Mouse (Mus musculus): ENCODE results near the gene Mindy4. TPM values are rescaled to one million over a fixed set of nuclear protein-coding genes. Genes with fewer than 3 reads are reported as not detected.
A peak's percentile ranks its signal among the peaks of the same experiment; 100 is the strongest.

Gene Mindy4
- polyA plus RNA-seq, 1 experiment from 2014 or later, result 9.2 TPM

GRCm38 (mm10) chr6:55313893-55314292 lies 110.7 kb downstream of the Mindy4 start:
- H3K27me3 ChIP-seq (ENCODE audit: control insufficient read depth, insufficient read depth, low read length), result no peaks in the 10 kb centered on the region; the same call in 1 of the 2 replicates
- H3K4me3 ChIP-seq (ENCODE audit: low read depth, low read length), result no peak overlapping the region
- H3K4me2 ChIP-seq, result no peak overlapping the region
- no peaks in the 10 kb centered on the region; the same call in 1 of the 2 replicates for H3K36me3 ChIP-seq (ENCODE audit: control insufficient read depth, insufficient read depth, low read length)
- no peaks in the 10 kb centered on the region for H3K9me3 ChIP-seq (replicated peaks; ENCODE audit: control insufficient read depth, low read length)
- peaks cover 6% of the 10 kb centered on the region for H3K4me1 ChIP-seq (ENCODE audit: control insufficient read depth, insufficient read depth, low read length)
- WGBS (ENCODE audit: insufficient replicate concordance), result 77% methylated on average over 4 of the region's 4 CpGs
- no peak overlapping the region for H3K9ac ChIP-seq (ENCODE audit: low read depth, low read length)
- no peak for ATAC-seq (replicated peaks; ENCODE audit: insufficient number of reproducible peaks, low FRiP score, low TSS enrichment)
- no peak overlapping the region for H3K27ac ChIP-seq (ENCODE audit: low read depth, low read length)

- H3K4me2 ChIP-seq, result no peak overlapping the region
- H3K4me3 ChIP-seq (ENCODE audit: low read depth, low read length), result no peak overlapping the region
- no peak for ATAC-seq (replicated peaks; ENCODE audit: insufficient number of reproducible peaks, low FRiP score, low TSS enrichment)
- H3K36me3 ChIP-seq (ENCODE audit: control insufficient read depth, insufficient read depth, low read length), result no peaks in the 10 kb centered on the region; the same call in 1 of the 2 replicates
- no peaks in the 10 kb centered on the region; the same call in 1 of the 2 replicates for H3K27me3 ChIP-seq (ENCODE audit: control insufficient read depth, insufficient read depth, low read length)
- H3K27ac ChIP-seq (ENCODE audit: low read depth, low read length), result no peak overlapping the region
- peaks cover 6% of the 10 kb centered on the region for H3K4me1 ChIP-seq (ENCODE audit: control insufficient read depth, insufficient read depth, low read length)
- WGBS (ENCODE audit: insufficient replicate concordance), result 84% methylated on average over 8 of the region's 8 CpGs
- no peak overlapping the region for H3K9ac ChIP-seq (ENCODE audit: low read depth, low read length)
- no peaks in the 10 kb centered on the region for H3K9me3 ChIP-seq (replicated peaks; ENCODE audit: control insufficient read depth, low read length)
Observed at GRCm38 (mm10) chr6:55314628-55315027, 111.4 kb downstream of the Mindy4 start.

DNA sequence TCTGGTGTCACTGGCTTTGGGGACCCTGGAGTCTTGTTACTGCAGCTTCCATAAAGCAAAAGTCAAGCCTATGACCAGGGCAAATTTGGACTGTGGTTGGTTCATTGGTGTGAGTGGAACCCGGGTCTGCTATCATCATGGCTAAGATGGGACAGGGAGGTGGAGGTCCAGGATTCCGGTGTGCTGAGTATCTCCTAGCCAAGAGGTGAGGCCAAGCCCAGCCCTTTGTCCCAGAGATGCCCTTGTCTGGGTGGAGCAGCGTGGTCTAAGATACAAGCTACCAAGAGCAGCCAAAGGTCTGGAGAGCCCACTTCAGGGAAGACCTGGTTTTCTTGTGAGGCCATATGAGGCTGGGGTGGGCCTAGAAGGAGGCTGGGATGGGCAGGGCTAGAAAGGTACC lies 115.4 kb downstream of the Mindy4 start:
- Histone ChIP-seq H3K9ac (ENCODE audit: low read depth, low read length) (no peak overlapping the region), H3K4me2 (no peak overlapping the region), H3K4me3 (ENCODE audit: low read depth, low read length) (no peak overlapping the region), H3K9me3 (replicated peaks; ENCODE audit: control insufficient read depth, low read length) (no peaks in the 10 kb centered on the region), H3K27me3 (ENCODE audit: control insufficient read depth, insufficient read depth, low read length) (no peaks in the 10 kb centered on the region; the same call in 1 of the 2 replicates), H3K36me3 (ENCODE audit: control insufficient read depth, insufficient read depth, low read length) (no peaks in the 10 kb centered on the region), H3K4me1 (ENCODE audit: control insufficient read depth, insufficient read depth, low read length) (peaks cover 10% of the 10 kb centered on the region), H3K27ac (ENCODE audit: low read depth, low read length) (no peak overlapping the region)
- ATAC-seq (replicated peaks; ENCODE audit: insufficient number of reproducible peaks, low FRiP score, low TSS enrichment), result no peak
- WGBS (ENCODE audit: insufficient replicate concordance), result 73% methylated on average over 3 of the region's 3 CpGs

DNA sequence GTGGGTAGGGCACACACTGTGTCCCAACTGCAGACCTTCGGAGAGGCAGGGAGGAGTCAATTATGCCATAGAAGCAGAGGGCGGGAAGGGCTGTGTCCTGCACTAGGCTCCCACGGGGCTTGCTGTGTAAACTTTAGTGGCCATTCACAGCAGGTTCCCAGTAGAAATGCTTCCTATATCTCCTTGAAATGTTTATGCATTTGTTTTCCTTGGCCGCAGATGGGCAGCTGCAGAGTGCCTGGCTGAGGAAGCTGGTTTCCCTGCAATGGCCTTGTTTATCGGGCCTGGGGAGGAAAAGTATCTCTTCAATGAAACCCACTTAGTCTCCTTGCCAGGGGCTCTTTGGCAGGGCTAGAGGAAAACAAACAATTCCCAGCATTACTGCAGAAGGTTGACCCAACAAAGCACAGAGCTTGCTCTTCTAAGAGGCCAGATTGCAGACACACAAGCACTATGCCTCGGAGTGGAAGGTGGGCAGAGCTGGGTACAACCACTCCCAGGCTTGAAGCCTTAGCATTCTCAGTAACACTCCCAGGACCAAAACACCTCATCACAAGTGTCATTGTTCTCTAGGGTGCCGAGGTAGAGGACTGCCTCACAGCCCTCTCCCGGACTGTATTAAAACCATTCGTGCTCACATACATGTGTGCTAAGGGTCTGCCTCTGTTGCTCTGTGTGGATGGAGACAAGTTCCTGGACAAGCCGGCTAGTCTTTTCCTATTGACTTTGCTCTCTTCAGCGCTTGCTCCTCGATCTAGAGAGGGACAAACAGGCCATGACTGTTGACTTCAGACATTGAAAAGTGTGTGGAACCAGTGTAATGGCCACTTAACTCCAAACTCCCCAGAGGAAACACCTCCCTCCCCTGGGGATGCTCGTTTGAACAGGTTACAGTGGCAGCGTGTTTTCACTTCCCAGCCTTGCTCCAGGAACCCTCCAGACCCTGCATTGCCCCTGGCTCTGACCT lies 116.7 kb downstream of the Mindy4 start:
- Histone ChIP-seq H3K9ac (ENCODE audit: low read depth, low read length) (no peak overlapping the region), H3K4me3 (ENCODE audit: low read depth, low read length) (no peak overlapping the region), H3K4me2 (no peak overlapping the region), H3K36me3 (ENCODE audit: control insufficient read depth, insufficient read depth, low read length) (no peaks in the 10 kb centered on the region), H3K27ac (ENCODE audit: low read depth, low read length) (peak overlapping the region; percentile 46; the same call in 1 of the 2 replicates), H3K27me3 (ENCODE audit: control insufficient read depth, insufficient read depth, low read length) (no peaks in the 10 kb centered on the region), H3K4me1 (ENCODE audit: control insufficient read depth, insufficient read depth, low read length) (peaks cover 15% of the 10 kb centered on the region), H3K9me3 (replicated peaks; ENCODE audit: control insufficient read depth, low read length) (no peaks in the 10 kb centered on the region)
- WGBS (ENCODE audit: insufficient replicate concordance), result 58% methylated on average over 14 of the region's 14 CpGs
- ATAC-seq (replicated peaks; ENCODE audit: insufficient number of reproducible peaks, low FRiP score, low TSS enrichment), result peak; percentile 58

DNA sequence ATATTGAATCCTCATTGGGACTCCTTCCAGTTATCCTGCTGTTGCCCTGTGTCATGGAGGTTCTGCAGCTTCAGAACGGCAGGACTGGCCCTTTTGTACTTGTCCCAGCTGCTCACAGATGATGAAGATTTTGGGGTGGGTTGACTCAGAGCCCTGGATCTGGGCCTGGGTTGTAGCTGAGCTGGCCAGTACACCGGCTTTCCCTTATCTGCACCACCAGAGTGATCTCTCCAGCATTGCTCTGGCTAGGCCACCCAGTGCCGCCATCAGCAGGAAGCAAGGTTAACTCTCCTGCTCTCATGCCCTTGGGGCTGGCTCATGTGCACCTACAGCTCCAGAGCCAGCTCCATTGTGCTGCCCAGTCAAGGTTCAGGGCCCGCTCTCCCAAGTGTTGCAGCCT lies 117.7 kb downstream of the Mindy4 start:
- WGBS (ENCODE audit: insufficient replicate concordance), result 40% methylated on average over 4 of the region's 4 CpGs
- ATAC-seq (replicated peaks; ENCODE audit: insufficient number of reproducible peaks, low FRiP score, low TSS enrichment), result no peak
- Histone ChIP-seq H3K36me3 (ENCODE audit: control insufficient read depth, insufficient read depth, low read length) (no peaks in the 10 kb centered on the region), H3K9me3 (replicated peaks; ENCODE audit: control insufficient read depth, low read length) (no peaks in the 10 kb centered on the region), H3K27ac (ENCODE audit: low read depth, low read length) (no peak overlapping the region), H3K4me2 (no peak overlapping the region), H3K4me1 (ENCODE audit: control insufficient read depth, insufficient read depth, low read length) (peaks cover 17% of the 10 kb centered on the region), H3K9ac (ENCODE audit: low read depth, low read length) (no peak overlapping the region), H3K4me3 (ENCODE audit: low read depth, low read length) (no peak overlapping the region), H3K27me3 (ENCODE audit: control insufficient read depth, insufficient read depth, low read length) (no peaks in the 10 kb centered on the region)

DNA sequence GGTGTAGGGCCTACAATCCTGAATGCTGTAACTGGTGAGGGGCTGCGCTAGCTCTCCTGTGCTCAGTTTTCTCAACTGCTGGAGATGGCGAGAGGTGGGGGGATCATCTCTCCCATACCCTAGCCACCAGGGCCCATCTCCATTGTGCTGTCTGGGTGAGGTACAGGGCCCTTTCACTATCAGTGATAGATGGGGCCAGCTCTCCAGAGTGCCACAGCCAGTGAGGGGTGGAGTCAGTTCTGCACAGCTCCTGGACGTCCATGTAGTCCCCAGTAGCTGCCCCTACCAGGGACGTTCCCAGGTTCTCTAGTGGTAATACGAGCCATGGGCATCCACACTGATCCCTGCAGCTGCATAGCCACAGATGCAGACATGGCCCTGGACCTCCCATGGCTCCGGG lies 118.3 kb downstream of the Mindy4 start:
- peaks cover 22% of the 10 kb centered on the region for H3K4me1 ChIP-seq (ENCODE audit: control insufficient read depth, insufficient read depth, low read length)
- no peak overlapping the region; the same call in 1 of the 2 replicates for H3K27ac ChIP-seq (ENCODE audit: low read depth, low read length)
- WGBS (ENCODE audit: insufficient replicate concordance), result 45% methylated on average over 6 of the region's 6 CpGs
- no peak overlapping the region for H3K4me3 ChIP-seq (ENCODE audit: low read depth, low read length)
- H3K9ac ChIP-seq (ENCODE audit: low read depth, low read length), result no peak overlapping the region
- no peaks in the 10 kb centered on the region for H3K36me3 ChIP-seq (ENCODE audit: control insufficient read depth, insufficient read depth, low read length)
- ATAC-seq (replicated peaks; ENCODE audit: insufficient number of reproducible peaks, low FRiP score, low TSS enrichment), result no peak
- H3K4me2 ChIP-seq, result no peak overlapping the region
- no peaks in the 10 kb centered on the region for H3K9me3 ChIP-seq (replicated peaks; ENCODE audit: control insufficient read depth, low read length)
- no peaks in the 10 kb centered on the region for H3K27me3 ChIP-seq (ENCODE audit: control insufficient read depth, insufficient read depth, low read length)

DNA sequence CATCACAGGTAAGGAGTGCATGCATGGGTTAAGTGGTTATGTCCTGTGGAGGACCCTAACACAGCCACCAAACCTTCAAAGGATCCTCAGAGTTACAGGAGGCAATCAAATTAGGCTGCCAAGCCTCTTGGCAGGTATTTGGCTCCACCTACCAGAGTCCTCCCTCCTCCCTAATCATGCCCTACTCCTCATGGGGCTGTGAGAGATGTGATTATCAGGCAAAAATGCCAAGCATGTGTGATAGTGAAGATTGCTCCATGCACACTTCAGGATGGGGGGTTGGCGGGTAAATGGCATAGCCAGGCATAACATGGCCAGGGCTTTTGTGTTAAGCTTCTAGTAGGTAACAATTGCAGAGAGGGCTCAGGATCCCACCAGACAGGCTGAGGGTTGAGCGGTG lies 119.8 kb downstream of the Mindy4 start:
- Histone ChIP-seq H3K9ac (ENCODE audit: low read depth, low read length) (no peak overlapping the region), H3K9me3 (replicated peaks; ENCODE audit: control insufficient read depth, low read length) (no peaks in the 10 kb centered on the region), H3K4me2 (no peak overlapping the region), H3K36me3 (ENCODE audit: control insufficient read depth, insufficient read depth, low read length) (no peaks in the 10 kb centered on the region), H3K4me1 (ENCODE audit: control insufficient read depth, insufficient read depth, low read length) (peaks cover 30% of the 10 kb centered on the region), H3K4me3 (ENCODE audit: low read depth, low read length) (no peak overlapping the region), H3K27me3 (ENCODE audit: control insufficient read depth, insufficient read depth, low read length) (no peaks in the 10 kb centered on the region), H3K27ac (ENCODE audit: low read depth, low read length) (no peak overlapping the region)
- ATAC-seq (replicated peaks; ENCODE audit: insufficient number of reproducible peaks, low FRiP score, low TSS enrichment), result no peak
- WGBS (ENCODE audit: insufficient replicate concordance), result 78% methylated on average over 2 of the region's 2 CpGs

DNA sequence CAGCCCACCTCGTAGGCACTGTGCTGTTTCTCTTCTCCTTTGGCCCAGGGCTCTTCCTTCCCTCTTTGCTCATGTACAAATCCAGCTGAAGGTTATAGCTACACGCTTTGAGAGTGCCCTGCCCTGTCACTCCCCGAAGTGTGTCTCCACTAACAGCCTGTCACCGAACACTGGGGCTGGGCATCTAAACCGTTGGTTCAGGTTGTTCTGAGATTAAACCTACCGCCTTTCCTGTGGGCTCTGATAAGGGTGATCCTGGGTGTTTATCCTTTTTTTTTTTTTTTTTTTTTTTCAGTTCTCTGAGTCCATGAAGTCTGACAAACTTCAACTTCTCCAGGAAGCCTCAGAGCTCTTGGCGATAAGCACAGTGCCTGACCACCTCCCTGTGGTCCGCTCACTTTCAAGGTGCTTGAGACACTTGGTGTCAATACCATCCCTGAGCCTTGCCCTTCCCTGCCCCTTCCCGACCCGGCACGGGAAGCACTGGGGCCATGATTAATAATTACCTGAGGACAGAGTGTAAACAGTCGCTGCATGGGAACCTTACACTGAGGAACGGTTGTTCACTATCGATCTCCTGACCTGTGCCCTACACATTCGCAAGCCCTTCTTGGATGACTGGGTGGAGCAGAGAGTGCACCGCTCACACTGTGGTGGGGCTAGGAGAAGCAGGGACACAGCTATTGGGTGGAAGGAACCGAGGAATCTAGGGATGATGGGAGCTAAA lies 120.9 kb downstream of the Mindy4 start:
- 61% methylated on average over 17 of the region's 17 CpGs for WGBS (ENCODE audit: insufficient replicate concordance)
- H3K4me1 ChIP-seq (ENCODE audit: control insufficient read depth, insufficient read depth, low read length), result peaks cover 30% of the 10 kb centered on the region
- no peaks in the 10 kb centered on the region for H3K9me3 ChIP-seq (replicated peaks; ENCODE audit: control insufficient read depth, low read length)
- H3K27ac ChIP-seq (ENCODE audit: low read depth, low read length), result no peak overlapping the region
- no peak for ATAC-seq (replicated peaks; ENCODE audit: insufficient number of reproducible peaks, low FRiP score, low TSS enrichment)
- H3K4me2 ChIP-seq, result no peak overlapping the region
- H3K9ac ChIP-seq (ENCODE audit: low read depth, low read length), result no peak overlapping the region
- H3K4me3 ChIP-seq (ENCODE audit: low read depth, low read length), result no peak overlapping the region
- no peaks in the 10 kb centered on the region for H3K36me3 ChIP-seq (ENCODE audit: control insufficient read depth, insufficient read depth, low read length)
- no peaks in the 10 kb centered on the region for H3K27me3 ChIP-seq (ENCODE audit: control insufficient read depth, insufficient read depth, low read length)

All from heart, embryonic 11.5 days (tissue).